Mouse (Mus musculus): ENCODE data around the gene Traf3.

DNA sequence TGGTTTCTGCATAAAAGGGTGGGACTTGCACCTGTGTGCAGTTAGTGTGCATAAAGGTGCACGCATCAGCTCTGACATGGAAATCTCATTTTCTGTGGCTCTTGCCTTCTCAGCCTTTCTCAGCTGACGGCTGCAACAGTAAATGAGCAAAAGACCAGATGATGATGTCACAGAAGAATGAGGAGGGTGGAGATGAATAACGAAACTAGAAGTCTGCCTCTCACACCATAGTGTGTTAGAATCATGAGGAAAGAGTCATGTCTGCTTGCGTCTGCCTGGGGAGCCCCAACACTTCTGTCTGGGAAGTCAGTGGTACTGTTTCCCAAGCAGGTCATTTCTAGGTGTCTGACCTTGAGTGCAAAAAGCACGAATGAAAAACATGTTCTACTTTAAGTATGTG lies 15.7 kb downstream of the Traf3 start:
- TF ChIP-seq POLR2A (IDR thresholded peaks at IDR 0.05; ENCODE audit: insufficient read depth, low read length) (no peak), CTCF (IDR thresholded peaks at IDR 0.05; ENCODE audit: low read depth, low read length) (no peak), EP300 (IDR thresholded peaks at IDR 0.05; ENCODE audit: insufficient read depth, low read depth, low read length) (no peak)
